Mouse (Mus musculus): ENCODE results near the gene Stxbp6. TPM values are rescaled to one million over a fixed set of nuclear protein-coding genes. Genes with fewer than 3 reads are reported as not detected.

Gene Stxbp6
- polyA plus RNA-seq, 2 experiments = 10.2 to 14.9 TPM

DNA sequence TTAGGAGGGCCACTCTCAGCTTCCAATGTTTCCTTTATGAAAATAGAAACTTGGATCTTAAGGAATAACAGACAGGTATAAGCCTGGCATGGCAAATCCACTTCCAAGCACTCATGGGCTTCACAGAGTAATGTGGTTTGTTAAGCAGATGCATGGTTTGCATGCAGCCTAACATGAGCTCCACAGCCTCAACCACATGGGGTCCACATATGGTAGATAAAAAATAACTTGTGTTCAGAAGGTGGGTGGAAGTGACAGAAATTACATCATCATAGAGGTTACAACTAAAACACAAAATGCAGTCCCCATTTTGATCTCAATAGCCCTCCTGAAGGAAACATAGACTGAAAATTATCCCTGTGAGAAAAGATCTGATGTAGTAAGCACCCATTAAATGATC is 63.5 kb downstream of the Stxbp6 start:
- DNase-seq (ENCODE audit: low spot score) = no peak
- no peak overlapping the region for H3K4me3 ChIP-seq (replicated peaks; ENCODE audit: low read length)

DNA sequence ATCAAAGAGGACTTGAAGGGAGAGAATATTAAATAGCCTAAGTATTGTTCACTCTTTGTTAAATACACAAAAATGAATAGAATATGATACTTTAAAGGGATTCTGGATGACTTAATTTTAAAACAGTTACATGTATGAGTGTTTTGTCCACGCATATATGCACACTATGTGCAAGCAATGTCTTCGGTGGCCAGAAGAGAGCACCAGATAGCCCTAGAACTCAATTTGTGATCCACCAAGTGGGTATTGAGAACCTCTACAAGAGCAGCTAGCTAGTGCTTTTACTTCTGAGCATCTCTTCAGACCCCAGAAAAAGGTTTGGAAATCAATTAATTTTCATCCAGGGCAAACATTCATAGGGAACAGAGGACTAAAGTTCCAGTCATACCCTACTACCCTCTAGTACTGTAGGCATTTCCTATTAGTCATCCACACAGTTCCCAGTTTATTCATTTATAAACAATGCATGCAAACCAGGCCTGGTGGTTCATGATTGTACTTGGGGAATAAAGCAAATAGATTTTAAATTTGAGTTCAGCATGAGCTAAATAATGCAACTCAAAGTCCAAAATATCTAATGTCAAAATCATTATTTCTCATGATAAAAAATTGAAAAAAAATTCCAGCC is 64.4 kb downstream of the Stxbp6 start:
- Histone ChIP-seq H3K36me3 (ENCODE audit: control insufficient read depth, insufficient read depth, low read length) (no peaks in the 10 kb centered on the region), H3K27ac (replicated peaks; ENCODE audit: low read depth, low read length) (no peak overlapping the region), H3K9ac (ENCODE audit: low read depth, low read length, severe bottlenecking) (no peak overlapping the region), H3K9me3 (ENCODE audit: control insufficient read depth, low read length) (no peaks in the 10 kb centered on the region), H3K4me1 (ENCODE audit: control insufficient read depth, insufficient read depth, low read length) (peaks cover 37% of the 10 kb centered on the region), H3K27me3 (ENCODE audit: control insufficient read depth, insufficient read depth, low read length) (no peaks in the 10 kb centered on the region), H3K4me2 (replicated peaks; ENCODE audit: low read depth, low read length, severe bottlenecking) (no peak overlapping the region), H3K4me3 (replicated peaks; ENCODE audit: low read length) (no peak overlapping the region)
- DNase-seq (ENCODE audit: low spot score) (no peak), ATAC-seq (ENCODE audit: low FRiP score, low read depth) (no peak)
- no peak for TF ChIP-seq POLR2A (IDR thresholded peaks at IDR 0.05; ENCODE audit: borderline replicate concordance, extremely low read depth, insufficient read depth, insufficient read length)
- WGBS = 93% methylated on average over 2 of the region's 2 CpGs

More for the DNA sequence above, 63.5 kb downstream of the Stxbp6 start:
- no peak for ATAC-seq (ENCODE audit: low FRiP score, low read depth)
- Histone ChIP-seq H3K36me3 (ENCODE audit: control insufficient read depth, insufficient read depth, low read length) (no peaks in the 10 kb centered on the region), H3K27ac (replicated peaks; ENCODE audit: low read depth, low read length) (no peak overlapping the region), H3K4me2 (replicated peaks; ENCODE audit: low read depth, low read length, severe bottlenecking) (no peak overlapping the region), H3K4me1 (ENCODE audit: control insufficient read depth, insufficient read depth, low read length) (peaks cover 36% of the 10 kb centered on the region), H3K27me3 (ENCODE audit: control insufficient read depth, insufficient read depth, low read length) (no peaks in the 10 kb centered on the region), H3K9me3 (ENCODE audit: control insufficient read depth, low read length) (no peaks in the 10 kb centered on the region), H3K9ac (ENCODE audit: low read depth, low read length, severe bottlenecking) (no peak overlapping the region)
- TF ChIP-seq POLR2A (IDR thresholded peaks at IDR 0.05; ENCODE audit: borderline replicate concordance, extremely low read depth, insufficient read depth, insufficient read length) = no peak

DNA sequence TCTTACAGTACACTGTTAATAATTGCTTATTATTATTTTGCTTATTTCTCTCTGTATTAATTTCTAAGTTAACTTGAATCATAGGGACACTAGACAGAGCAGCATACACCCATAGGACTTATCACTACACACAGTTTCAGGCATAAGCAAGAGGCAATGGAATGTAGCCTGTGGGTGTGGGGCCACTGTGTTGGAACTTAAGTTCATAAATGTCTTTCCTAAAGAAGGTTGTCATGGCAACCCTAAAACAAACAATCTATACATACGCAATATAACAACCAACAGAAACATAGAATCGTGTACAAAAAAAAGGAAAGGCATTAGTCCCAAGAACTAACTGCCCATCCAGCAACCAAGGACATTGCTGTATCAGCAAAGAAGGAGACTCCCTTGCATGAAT is 67.9 kb downstream of the Stxbp6 start:
- no peak overlapping the region for H3K9ac ChIP-seq (ENCODE audit: low read depth, low read length, severe bottlenecking)
- ATAC-seq (ENCODE audit: low FRiP score, low read depth) (peak; percentile 57; the same call in 1 of the 2 replicates), DNase-seq (ENCODE audit: low spot score) (peak; percentile 35)
- WGBS = 69% methylated on average over 2 of the region's 2 CpGs
- H3K4me2 ChIP-seq (replicated peaks; ENCODE audit: low read depth, low read length, severe bottlenecking) = no peak overlapping the region
- no peaks in the 10 kb centered on the region for H3K36me3 ChIP-seq (ENCODE audit: control insufficient read depth, insufficient read depth, low read length)
- H3K27me3 ChIP-seq (ENCODE audit: control insufficient read depth, insufficient read depth, low read length) = no peaks in the 10 kb centered on the region
- no peaks in the 10 kb centered on the region for H3K9me3 ChIP-seq (ENCODE audit: control insufficient read depth, low read length)
- TF ChIP-seq POLR2A (IDR thresholded peaks at IDR 0.05; ENCODE audit: borderline replicate concordance, extremely low read depth, insufficient read depth, insufficient read length) = no peak
- no peak overlapping the region for H3K4me3 ChIP-seq (replicated peaks; ENCODE audit: low read length)
- peaks cover 14% of the 10 kb centered on the region for H3K4me1 ChIP-seq (ENCODE audit: control insufficient read depth, insufficient read depth, low read length)
- no peak overlapping the region for H3K27ac ChIP-seq (replicated peaks; ENCODE audit: low read depth, low read length)

DNA sequence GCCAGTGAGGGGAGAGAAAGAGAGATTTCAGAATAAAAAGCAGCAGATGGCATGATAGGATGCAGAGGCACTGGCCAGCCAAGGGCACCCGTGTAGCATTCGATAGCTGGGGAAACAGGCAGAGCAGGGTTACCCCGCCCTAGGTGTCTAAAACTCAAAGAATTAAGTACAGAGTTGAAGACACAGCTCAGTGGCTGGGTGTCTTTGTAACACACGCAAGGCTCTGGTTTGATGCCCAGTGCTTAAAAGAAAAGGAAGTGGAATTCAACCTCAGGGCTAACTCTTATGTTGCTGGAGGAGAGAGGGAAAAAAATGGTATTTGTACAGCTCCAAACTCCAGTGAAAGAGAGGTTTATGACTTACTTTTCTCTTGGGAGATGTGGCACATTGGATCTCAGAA is 68.5 kb downstream of the Stxbp6 start:
- no peaks in the 10 kb centered on the region for H3K9me3 ChIP-seq (ENCODE audit: control insufficient read depth, low read length)
- DNase-seq (ENCODE audit: low spot score) = no peak
- no peaks in the 10 kb centered on the region for H3K36me3 ChIP-seq (ENCODE audit: control insufficient read depth, insufficient read depth, low read length)
- ATAC-seq (ENCODE audit: low FRiP score, low read depth) = no peak; the same call in 1 of the 2 replicates
- no peaks in the 10 kb centered on the region for H3K27me3 ChIP-seq (ENCODE audit: control insufficient read depth, insufficient read depth, low read length)
- H3K27ac ChIP-seq (replicated peaks; ENCODE audit: low read depth, low read length) = no peak overlapping the region
- peaks cover 9% of the 10 kb centered on the region; the same call in 1 of the 2 replicates for H3K4me1 ChIP-seq (ENCODE audit: control insufficient read depth, insufficient read depth, low read length)
- no peak for TF ChIP-seq POLR2A (IDR thresholded peaks at IDR 0.05; ENCODE audit: borderline replicate concordance, extremely low read depth, insufficient read depth, insufficient read length)
- H3K9ac ChIP-seq (ENCODE audit: low read depth, low read length, severe bottlenecking) = no peak overlapping the region
- no peak overlapping the region for H3K4me2 ChIP-seq (replicated peaks; ENCODE audit: low read depth, low read length, severe bottlenecking)
- H3K4me3 ChIP-seq (replicated peaks; ENCODE audit: low read length) = no peak overlapping the region
- WGBS = 74% methylated on average over 4 of the region's 4 CpGs

DNA sequence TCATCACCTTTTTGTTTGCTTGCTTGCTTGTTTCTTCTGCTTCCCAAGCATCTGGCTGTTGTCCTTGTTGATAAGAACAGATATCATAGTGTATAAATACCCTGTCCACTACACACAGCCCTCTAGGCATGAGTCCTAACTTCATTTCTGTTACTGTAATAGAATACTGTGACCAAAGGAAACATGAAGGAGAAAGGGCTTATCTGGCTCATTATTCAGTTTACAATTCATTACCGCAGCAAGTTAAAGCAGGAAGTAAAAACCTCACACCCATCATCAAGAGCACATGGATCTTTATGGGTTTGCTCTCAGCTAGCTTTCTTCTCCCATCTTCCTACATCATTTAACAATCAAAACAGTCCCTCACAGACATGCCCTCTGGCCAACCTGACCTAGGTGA is 72.5 kb downstream of the Stxbp6 start:
- H3K9me3 ChIP-seq (ENCODE audit: control insufficient read depth, low read length) = no peaks in the 10 kb centered on the region
- H3K9ac ChIP-seq (ENCODE audit: low read depth, low read length, severe bottlenecking) = no peak overlapping the region
- 0 out of 2 replicates have a peak, but pooled peaks cover 6% of the 10 kb centered on the region for H3K4me1 ChIP-seq (ENCODE audit: control insufficient read depth, insufficient read depth, low read length)
- no peaks in the 10 kb centered on the region for H3K27me3 ChIP-seq (ENCODE audit: control insufficient read depth, insufficient read depth, low read length)
- H3K4me2 ChIP-seq (replicated peaks; ENCODE audit: low read depth, low read length, severe bottlenecking) = no peak overlapping the region
- no peak overlapping the region for H3K27ac ChIP-seq (replicated peaks; ENCODE audit: low read depth, low read length)
- ATAC-seq (ENCODE audit: low FRiP score, low read depth) = no peak
- TF ChIP-seq POLR2A (IDR thresholded peaks at IDR 0.05; ENCODE audit: borderline replicate concordance, extremely low read depth, insufficient read depth, insufficient read length) = no peak
- no peak for DNase-seq (ENCODE audit: low spot score)
- WGBS = 72% methylated on average over 1 of the region's 1 CpGs
- no peaks in the 10 kb centered on the region for H3K36me3 ChIP-seq (ENCODE audit: control insufficient read depth, insufficient read depth, low read length)
- H3K4me3 ChIP-seq (replicated peaks; ENCODE audit: low read length) = no peak overlapping the region

All from limb, embryonic 14.5 days (tissue).